Mouse (Mus musculus): ENCODE results near the gene Ssu2. TPM values are rescaled to one million over a fixed set of nuclear protein-coding genes. Genes with fewer than 3 reads are reported as not detected.

The Ssu2 gene
- total RNA-seq, 2 experiments from 2014 or later, result 0.46 to 0.65 TPM

DNA sequence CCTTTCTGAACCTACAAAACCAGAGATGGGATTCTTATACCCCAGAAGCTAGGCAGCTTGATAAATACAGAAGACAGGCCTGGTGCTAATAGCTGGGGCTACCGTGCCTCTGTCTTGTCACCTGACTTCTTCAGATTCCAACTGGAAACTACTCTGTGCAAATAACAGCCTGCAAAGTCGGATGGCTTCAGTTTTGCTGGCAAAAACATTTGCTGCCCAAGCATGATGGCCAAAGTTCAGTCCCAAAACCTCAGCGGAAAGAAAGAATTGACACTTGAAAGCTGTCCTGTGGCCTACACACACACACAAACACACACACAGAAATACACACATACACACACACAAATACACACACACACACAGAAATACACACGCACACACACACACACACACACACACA, 48.8 kb downstream of the Ssu2 start:
- DNase-seq, result no peak

DNA sequence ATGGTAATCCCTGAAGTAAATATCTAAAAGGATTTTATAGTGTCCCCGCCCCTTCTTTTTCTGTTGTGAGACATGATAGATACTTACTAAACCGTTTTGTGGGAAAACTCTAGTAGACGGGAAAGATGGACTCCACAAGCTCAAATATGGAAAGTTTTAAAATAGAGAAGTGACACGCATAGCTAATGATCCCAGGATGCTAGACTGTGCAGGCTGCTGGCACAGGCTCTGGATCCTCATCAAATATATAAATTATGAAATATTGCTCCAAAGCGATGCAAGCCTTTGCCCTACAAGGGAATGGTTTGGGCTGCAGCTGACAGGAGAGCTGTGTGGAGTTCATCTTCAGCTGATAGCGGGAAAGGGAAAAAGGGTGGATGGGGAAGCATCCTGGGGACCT, 50.2 kb downstream of the Ssu2 start:
- no peak for DNase-seq

DNA sequence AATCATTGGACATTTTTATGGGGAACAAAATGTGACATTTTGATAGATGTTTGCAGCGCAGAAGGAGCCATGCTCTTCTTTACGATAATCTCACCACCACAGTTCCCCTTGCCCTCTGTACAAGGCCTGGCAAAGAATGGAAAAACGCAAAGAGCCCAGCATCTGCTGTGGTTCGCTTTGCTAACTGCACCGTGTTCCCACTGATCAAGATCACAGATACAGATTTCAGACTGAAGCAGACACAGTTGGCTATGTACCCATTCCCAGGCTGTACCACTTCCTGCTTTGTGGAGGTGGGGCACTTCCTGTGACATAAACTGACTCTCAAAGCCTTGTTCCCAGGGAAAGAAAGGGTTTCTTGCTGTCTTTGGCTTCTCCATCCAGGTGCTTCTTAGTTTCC, 53.9 kb downstream of the Ssu2 start:
- no peak for DNase-seq

DNA sequence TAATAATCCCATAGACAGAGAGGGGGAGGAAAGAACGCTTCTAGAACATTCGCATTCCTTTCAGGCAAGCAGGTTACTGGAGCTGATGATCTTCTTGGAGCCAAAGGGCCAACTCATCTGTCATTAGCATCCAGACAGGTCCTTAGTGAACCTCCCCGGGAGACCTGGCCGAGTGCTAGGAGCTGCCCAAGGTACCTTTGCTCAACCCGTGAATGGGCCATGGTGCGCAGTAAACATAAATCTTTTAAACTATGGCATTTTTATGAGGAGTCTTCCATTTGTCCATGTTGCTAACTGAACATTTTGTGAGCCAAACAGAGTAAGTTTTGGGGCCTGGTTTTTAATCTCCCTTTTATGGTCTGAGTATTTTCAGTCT, 56.6 kb downstream of the Ssu2 start:
- no peak for DNase-seq

DNA sequence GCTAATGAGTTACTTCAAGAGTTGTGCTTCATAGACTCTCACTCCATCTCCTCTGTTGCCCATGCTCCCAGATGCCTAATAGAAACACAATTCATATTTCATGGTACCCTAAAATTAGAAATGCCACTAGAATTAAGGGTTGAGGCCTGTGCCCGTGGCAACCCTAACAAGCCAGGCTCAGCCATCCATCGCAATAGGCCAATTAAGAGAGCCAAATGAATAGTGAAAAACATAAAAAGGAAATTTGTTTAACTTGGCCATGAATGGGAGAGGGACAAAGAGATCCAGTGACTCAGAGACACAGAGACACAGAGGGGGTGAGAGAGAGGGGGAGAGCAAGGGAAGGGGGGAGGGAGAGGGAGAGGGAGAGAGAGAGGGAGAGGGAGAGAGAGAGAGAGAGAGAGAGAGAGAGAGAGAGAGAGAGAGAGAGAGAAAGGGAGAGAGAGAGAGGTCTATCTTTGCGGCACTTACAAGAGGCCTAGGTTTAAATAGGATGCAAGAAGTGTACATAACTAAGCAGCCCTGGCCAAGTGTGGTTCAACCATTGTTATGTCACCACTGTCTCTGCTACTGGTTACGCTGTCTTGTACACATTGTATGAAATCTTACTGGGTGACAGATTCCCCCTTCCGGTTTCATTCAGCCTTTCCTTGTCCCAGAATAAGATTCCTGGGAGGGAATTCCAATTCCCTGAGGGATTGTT, 57.2 kb downstream of the Ssu2 start:
- DNase-seq, result no peak

- DNase-seq, result no peak
Measured at GRCm38 (mm10) chr6:112327793-112328192, 60.0 kb downstream of the Ssu2 start.

GRCm38 (mm10) chr6:112325213-112325612, 62.6 kb downstream of the Ssu2 start:
- no peak for DNase-seq

DNA sequence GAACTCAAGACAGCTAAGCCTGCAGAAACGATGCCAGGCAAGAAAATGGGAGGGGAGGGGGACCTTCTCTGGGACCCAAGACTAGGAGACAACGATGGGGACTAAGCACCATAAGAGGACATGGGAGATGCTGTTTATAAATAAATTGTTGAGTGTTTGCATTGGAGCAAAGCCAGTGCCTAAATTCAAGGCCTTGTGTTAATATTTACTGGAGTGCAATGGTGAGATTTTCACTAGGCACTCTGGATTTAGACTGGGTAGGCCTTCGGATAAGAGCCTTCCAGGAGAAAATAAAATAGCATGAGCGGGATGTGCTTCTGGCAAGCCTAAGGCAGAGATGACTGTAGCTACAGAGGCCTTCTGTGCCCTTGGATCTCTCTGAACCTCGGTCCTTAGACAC, 64.9 kb downstream of the Ssu2 start:
- DNase-seq, result no peak

GRCm38 (mm10) chr6:112320679-112321078, 67.1 kb downstream of the Ssu2 start:
- no peak for DNase-seq

DNA sequence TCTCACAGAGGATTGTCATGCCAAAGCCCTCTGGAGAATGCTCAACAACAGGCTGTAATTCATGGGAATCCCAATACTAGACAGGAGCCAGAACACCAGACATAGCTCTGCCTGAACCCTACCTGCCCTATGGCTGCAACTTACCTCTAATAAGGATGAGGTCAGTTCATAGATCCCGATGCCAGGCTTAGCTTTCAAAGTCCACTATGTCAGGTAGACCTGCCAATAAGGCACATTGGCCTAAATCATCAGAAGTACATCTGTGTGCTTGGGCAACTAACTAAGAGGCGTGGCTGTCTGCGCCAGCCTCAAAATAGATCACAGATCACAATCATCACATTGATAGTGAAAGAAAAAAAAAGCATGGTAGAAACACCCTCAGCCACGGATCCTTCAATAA, 68.4 kb downstream of the Ssu2 start:
- no peak for DNase-seq

DNA sequence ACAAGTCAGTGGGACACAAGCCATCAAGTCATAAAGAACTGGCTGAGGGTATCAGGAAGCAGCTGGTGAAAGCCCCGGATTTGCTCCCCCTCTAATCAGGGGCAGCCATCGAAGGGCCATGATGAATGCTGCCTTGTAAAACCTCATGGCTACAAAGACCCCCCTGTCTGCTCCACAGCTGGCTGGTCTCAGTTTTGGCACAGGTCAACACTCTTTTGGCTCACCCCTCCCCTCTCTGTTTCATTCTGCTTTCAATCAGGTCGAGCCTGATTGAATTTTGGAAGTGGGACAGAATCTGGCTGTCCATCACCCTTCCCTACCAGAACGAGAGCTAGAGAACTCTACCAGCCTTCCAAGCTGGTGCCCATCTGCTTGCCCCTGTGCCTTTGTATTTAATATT, 76.4 kb downstream of the Ssu2 start:
- DNase-seq, result peak; percentile 14 to 23

- DNase-seq, result no peak
Measured at GRCm38 (mm10) chr6:112309330-112309938, 78.4 kb downstream of the Ssu2 start.

Other genes starting within 250 kb of the Ssu2 start
- gene Lmcd1, start 114.3 kb downstream of the Ssu2 start, total RNA-seq (2021), result 1 to 10 TPM; 7.1 to 8.5 TPM
- gene Cav3, start 71.5 kb upstream of the Ssu2 start, total RNA-seq (2021), result under 1 TPM; 0.56 to 0.90 TPM
- gene Oxtr, start 101.9 kb upstream of the Ssu2 start, total RNA-seq (2021), result 1 to 10 TPM; 7.2 to 8.7 TPM